Mouse (Mus musculus) forebrain, embryonic 11.5 days (tissue): Measurements from ENCODE around the gene Zfp775. TPM values are rescaled to one million over a fixed set of nuclear protein-coding genes. Genes with fewer than 3 reads are reported as not detected.

Experiments used
- ATAC-seq: fragments of 200-750 bp; cut with Nextera tagmentation; replicated peaks from 2 replicates; pipeline ENCODE4 v1.8.0; 2017; ENCODE audit warnings: moderate TSS enrichment; ENCODE audit not compliant: low FRiP score
- DNase-seq: peaks from one replicate; pipeline ENCODE4 v3.0.0-alpha.2; 2017; ENCODE audit warnings: low spot score
- H3K27ac ChIP-seq: fragments of 300-500 bp; sonication (generic); 2 replicates; pipeline ENCODE4 v1.5.1; 2014; ENCODE audit warnings: low read depth, low read length
- H3K27me3 ChIP-seq: fragments of 300-500 bp; sonication (generic); 2 replicates; pipeline ENCODE4 v1.6.1; 2014; ENCODE audit warnings: mild to moderate bottlenecking, low read length, mixed read lengths; ENCODE audit not compliant: control insufficient read depth, insufficient read depth
- H3K36me3 ChIP-seq: fragments of 300-500 bp; sonication (generic); 2 replicates; pipeline ENCODE4 v1.6.1; 2014; ENCODE audit warnings: mild to moderate bottlenecking, low read length, moderate library complexity, mixed read lengths; ENCODE audit not compliant: control insufficient read depth, insufficient read depth
- H3K4me1 ChIP-seq: fragments of 300-500 bp; sonication (generic); replicated peaks from 2 replicates; pipeline ENCODE4 v1.6.1; 2014; ENCODE audit warnings: low read length, mixed read lengths; ENCODE audit not compliant: control insufficient read depth, insufficient read depth
- H3K4me2 ChIP-seq: fragments of 300-500 bp; sonication (generic); 2 replicates; pipeline ENCODE4 v1.6.1; 2014; ENCODE audit warnings: low read depth, mild to moderate bottlenecking, low read length, moderate library complexity, mixed read lengths; ENCODE audit not compliant: severe bottlenecking
- H3K4me3 ChIP-seq: fragments of 300-500 bp; sonication (generic); 2 replicates; pipeline ENCODE4 v1.5.1; 2014; ENCODE audit warnings: low read depth, low read length
- H3K9ac ChIP-seq: fragments of 300-500 bp; sonication (generic); 2 replicates; pipeline ENCODE4 v1.6.1; 2014; ENCODE audit warnings: low read length
- H3K9me3 ChIP-seq: fragments of 300-500 bp; sonication (generic); 2 replicates; pipeline ENCODE4 v1.6.1; 2016; ENCODE audit warnings: low read length, mixed read lengths; ENCODE audit not compliant: control insufficient read depth
- WGBS: fragments of 180-500 bp; shearing (Covaris S2); extraction: QIAGEN DNeasy Blood & Tissue Kit; methylation state at CpG from one replicate; pipeline ENCODE4 v1.1.7; 2014; 5-methylcytosine and 5-hydroxymethylcytosine counted together
- polyA plus RNA-seq: library from polyadenylated mRNA; unstranded; fragments of >200 nt; fragmentation: Nextera tagmentation; extraction: Ambion mirVana; gene quantifications from 2 replicates; pipeline ENCODE4 v1.2.1, GENCODE M21; 2014

Gene Zfp775
- 12.7 and 14.2 TPM in 2 replicates for polyA plus RNA-seq

- peak within 1 kb of the TSS; percentile 89 for H3K4me2 ChIP-seq
- peaks cover 6% of the 10 kb centered on the region for H3K4me1 ChIP-seq
- DNase-seq: peak; percentile 98
- peaks cover 8% of the 10 kb centered on the region for H3K9me3 ChIP-seq
- WGBS: 5% methylated on average over 42 of the region's 42 CpGs
- peak; percentile 100 for ATAC-seq
- H3K27me3 ChIP-seq: no peaks in the 10 kb centered on the region
- H3K27ac ChIP-seq: peak within 1 kb of the TSS; percentile 64
- peaks cover 20% of the 10 kb centered on the region for H3K36me3 ChIP-seq
- peak within 1 kb of the TSS; percentile 69 for H3K4me3 ChIP-seq
- peak within 1 kb of the TSS; percentile 93 for H3K9ac ChIP-seq
Measured at GRCm38 (mm10) chr6:48601271-48602079, at the start of gene Zfp775. Gene Zfp775 (plus strand): TSS chr6:48602063.

DNA sequence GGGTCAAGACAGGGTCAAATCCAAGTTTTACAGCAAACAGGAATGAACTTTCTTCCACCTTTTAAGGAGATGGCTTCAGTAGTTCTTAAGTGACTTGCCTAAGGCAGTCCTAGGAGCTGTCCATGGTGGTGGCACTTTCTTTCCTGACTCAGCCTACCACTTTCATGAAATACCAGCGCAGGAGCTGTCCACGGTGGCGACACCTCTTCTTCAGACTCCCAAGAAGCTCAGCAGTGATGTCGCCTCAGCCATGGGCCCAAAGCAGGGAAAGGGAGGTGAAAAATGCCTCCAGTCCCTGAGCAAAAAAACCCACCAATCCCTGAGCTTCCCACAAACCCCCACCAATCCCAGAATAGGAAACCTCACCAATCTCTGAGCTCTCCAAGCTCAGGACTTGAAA lies 48.9 kb upstream of the Zfp775 start:
- ATAC-seq: no peak
- Histone ChIP-seq H3K27ac (no peak overlapping the region), H3K9me3 (no peaks in the 10 kb centered on the region), H3K4me3 (no peak overlapping the region), H3K36me3 (no peaks in the 10 kb centered on the region), H3K27me3 (no peaks in the 10 kb centered on the region), H3K9ac (no peak overlapping the region), H3K4me2 (no peak overlapping the region), H3K4me1 (peaks cover 4% of the 10 kb centered on the region; the same call in 1 of the 2 replicates)
- 69% methylated on average over 4 of the region's 4 CpGs for WGBS
- peak; percentile 51 for DNase-seq

- H3K27me3 ChIP-seq: no peaks in the 10 kb centered on the region
- peak overlapping the region; percentile 81 for H3K9ac ChIP-seq
- H3K27ac ChIP-seq: peak overlapping the region; percentile 92
- no peaks in the 10 kb centered on the region for H3K36me3 ChIP-seq
- DNase-seq (no peak), ATAC-seq (0 out of 2 replicates have a peak, but pooled peaks have one; percentile 8)
- H3K4me3 ChIP-seq: peak overlapping the region; percentile 40
- H3K4me1 ChIP-seq: peaks cover 4% of the 10 kb centered on the region; the same call in 1 of the 2 replicates
- H3K4me2 ChIP-seq: peak overlapping the region; percentile 85
- no peaks in the 10 kb centered on the region for H3K9me3 ChIP-seq
- 82% methylated on average over 4 of the region's 4 CpGs for WGBS
Measured at GRCm38 (mm10) chr6:48553819-48554218, 48.0 kb upstream of the Zfp775 start.

GRCm38 (mm10) chr6:48554280-48555103 lies 47.4 kb upstream of the Zfp775 start, which contains the start of gene Lrrc61:
Gene Lrrc61 (plus strand): TSS chr6:48554796.
- no peaks in the 10 kb centered on the region for H3K36me3 ChIP-seq
- no peaks in the 10 kb centered on the region for H3K9me3 ChIP-seq
- H3K9ac ChIP-seq: peak within 1 kb of the TSS; percentile 81
- DNase-seq (peak; percentile 94), ATAC-seq (peak; percentile 89)
- peak within 1 kb of the TSS; percentile 40 for H3K4me3 ChIP-seq
- under 1% methylated on average over 39 of the region's 39 CpGs for WGBS
- H3K4me2 ChIP-seq: peak within 1 kb of the TSS; percentile 85
- H3K4me1 ChIP-seq: peaks cover 4% of the 10 kb centered on the region; the same call in 1 of the 2 replicates
- H3K27me3 ChIP-seq: no peaks in the 10 kb centered on the region
- H3K27ac ChIP-seq: peak within 1 kb of the TSS; percentile 92

GRCm38 (mm10) chr6:48555104-48555890 lies 46.6 kb upstream of the Zfp775 start:
- H3K36me3 ChIP-seq: no peaks in the 10 kb centered on the region

GRCm38 (mm10) chr6:48555956-48556355 lies 45.9 kb upstream of the Zfp775 start:
- H3K4me3 ChIP-seq: no peak overlapping the region
- no peaks in the 10 kb centered on the region for H3K9me3 ChIP-seq
- H3K27me3 ChIP-seq: no peaks in the 10 kb centered on the region
- no peak overlapping the region for H3K9ac ChIP-seq
- no peaks in the 10 kb centered on the region for H3K36me3 ChIP-seq
- no peak overlapping the region for H3K27ac ChIP-seq
- no peak overlapping the region for H3K4me2 ChIP-seq
- DNase-seq (no peak), ATAC-seq (no peak)
- H3K4me1 ChIP-seq: peaks cover 4% of the 10 kb centered on the region; the same call in 1 of the 2 replicates
- 95% methylated on average over 3 of the region's 3 CpGs for WGBS

More at GRCm38 (mm10) chr6:48555104-48555890, 46.6 kb upstream of the Zfp775 start:
- no peaks in the 10 kb centered on the region for H3K9me3 ChIP-seq
- peak; percentile 83 for ATAC-seq
- DNase-seq: peak; percentile 61
- H3K27me3 ChIP-seq: no peaks in the 10 kb centered on the region
- peak overlapping the region; percentile 92 for H3K27ac ChIP-seq
- peak overlapping the region; percentile 81 for H3K9ac ChIP-seq
- WGBS: 30% methylated on average over 14 of the region's 14 CpGs
- H3K4me2 ChIP-seq: peak overlapping the region; percentile 85
- peak overlapping the region; percentile 40 for H3K4me3 ChIP-seq
- peaks cover 4% of the 10 kb centered on the region; the same call in 1 of the 2 replicates for H3K4me1 ChIP-seq

DNA sequence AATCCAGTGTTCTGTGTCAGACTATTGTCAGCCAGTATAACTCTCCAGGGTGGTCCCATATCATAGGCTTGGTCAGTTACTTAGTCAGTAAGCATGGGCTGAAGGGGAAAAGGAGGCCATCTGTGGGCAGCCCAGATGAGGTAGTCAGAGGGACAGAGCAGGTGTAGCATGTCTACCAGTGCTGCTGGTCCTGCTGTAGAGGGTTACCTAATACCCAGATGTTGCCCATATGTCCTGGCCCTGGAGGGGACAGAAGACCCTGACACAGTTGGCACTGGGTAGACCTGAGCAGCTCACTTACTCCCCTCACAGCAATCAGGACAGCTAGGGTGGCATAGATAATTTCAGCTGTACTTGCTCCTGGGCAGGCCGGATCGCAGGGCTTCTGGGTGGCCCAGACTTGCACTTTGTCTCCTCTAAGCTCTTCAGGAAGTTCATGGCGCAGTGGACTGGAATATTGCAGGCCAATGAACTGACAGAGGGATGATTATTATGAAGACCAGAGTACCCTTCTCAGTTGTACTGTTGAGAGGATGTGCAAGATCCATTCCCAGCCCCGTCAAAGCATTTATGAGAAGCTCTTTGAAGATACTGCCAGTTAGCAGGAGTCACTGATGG lies 36.1 kb upstream of the Zfp775 start:
- H3K9me3 ChIP-seq: no peaks in the 10 kb centered on the region
- H3K9ac ChIP-seq: no peak overlapping the region
- no peak overlapping the region for H3K27ac ChIP-seq
- H3K4me3 ChIP-seq: no peak overlapping the region
- H3K4me2 ChIP-seq: no peak overlapping the region
- no peaks in the 10 kb centered on the region for H3K27me3 ChIP-seq
- DNase-seq (no peak), ATAC-seq (no peak)
- no peaks in the 10 kb centered on the region; the same call in 1 of the 2 replicates for H3K36me3 ChIP-seq
- H3K4me1 ChIP-seq: no peaks in the 10 kb centered on the region
- 96% methylated on average over 4 of the region's 4 CpGs for WGBS
